Mouse (Mus musculus): ENCODE measurements around the gene Gzmk.

The Gzmk gene

DNA sequence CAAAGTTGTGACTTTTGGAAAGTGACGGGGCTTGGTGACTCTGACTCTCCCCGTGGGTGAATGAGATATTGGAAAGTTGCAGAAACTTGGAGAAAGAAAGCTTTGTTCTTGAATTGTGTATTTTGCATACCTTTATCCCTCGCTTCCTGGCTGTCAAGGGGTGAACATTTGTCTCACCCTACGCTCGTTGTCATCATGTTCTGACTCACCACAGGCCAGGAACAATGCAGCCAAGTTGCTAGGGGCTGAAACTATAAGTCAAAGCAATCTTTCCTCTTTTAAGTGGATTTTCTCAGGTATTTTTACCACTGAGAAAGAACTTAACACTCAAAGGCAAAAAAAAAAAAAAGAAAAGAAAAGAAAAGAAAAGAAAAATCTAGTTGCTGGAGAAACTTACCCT is 22.6 kb downstream of the Gzmk start:
- DNase-seq (ENCODE audit: low read depth, low spot score), result no peak

DNA sequence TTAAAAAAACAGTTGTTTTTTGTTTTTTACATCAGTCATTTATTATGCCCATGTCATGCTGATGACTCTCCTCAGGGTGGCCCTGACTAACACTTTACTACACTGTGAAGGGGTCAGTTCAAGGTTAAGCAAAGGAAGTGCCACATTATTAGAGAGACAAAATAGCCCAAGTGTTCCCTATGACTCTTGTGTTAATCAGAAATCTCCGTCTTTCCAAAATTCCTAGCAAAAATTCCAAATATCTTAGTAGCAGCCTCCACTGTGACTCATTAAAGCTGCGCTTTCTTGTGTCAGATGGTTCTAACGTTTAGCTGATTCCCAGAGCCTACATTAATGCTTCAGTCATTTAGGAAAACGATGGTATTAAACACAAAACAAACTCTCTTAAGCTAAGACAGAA is 23.5 kb downstream of the Gzmk start:
- no peak for DNase-seq (ENCODE audit: low read depth, low spot score)

DNA sequence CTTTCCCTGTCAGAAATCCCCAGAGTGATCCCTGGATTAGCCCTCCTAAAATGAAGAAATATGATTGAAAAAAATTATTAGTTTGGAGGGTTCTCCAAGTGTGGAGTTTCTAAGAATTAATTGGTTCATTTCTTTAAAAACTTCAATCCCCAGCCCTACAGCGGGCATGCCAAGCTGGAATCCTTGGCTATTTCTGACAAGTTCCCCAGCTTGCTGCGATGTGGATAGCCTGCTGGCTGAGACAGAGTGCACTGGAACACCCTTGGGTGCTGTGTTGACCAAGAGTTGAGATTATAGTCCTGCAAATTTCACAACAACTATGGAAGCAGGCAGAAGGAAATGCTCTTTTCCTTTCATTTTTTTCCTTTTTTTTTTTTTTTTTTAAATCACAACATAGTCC is 24.1 kb downstream of the Gzmk start:
- no peak for DNase-seq (ENCODE audit: low read depth, low spot score)

DNA sequence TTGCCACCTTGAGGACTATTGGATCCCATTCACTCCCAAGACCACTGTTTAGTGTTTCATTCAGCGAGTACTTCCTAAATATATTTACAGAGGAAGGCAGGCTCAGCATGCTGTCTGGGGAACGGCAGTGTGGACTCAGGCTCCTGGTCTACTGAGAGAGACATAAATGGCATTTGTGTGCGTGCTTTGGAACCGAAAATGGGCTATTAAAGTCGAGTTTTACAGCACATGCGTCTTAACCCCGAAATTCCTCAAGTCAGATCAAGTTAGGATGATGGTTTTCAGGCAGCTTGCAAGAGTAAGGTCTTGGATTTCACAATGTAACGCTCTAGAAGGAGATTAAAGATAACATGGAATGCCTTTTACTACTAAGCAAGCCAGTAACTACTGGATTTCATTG is 25.0 kb downstream of the Gzmk start:
- peak; percentile 72 for DNase-seq (ENCODE audit: low read depth, low spot score)

DNA sequence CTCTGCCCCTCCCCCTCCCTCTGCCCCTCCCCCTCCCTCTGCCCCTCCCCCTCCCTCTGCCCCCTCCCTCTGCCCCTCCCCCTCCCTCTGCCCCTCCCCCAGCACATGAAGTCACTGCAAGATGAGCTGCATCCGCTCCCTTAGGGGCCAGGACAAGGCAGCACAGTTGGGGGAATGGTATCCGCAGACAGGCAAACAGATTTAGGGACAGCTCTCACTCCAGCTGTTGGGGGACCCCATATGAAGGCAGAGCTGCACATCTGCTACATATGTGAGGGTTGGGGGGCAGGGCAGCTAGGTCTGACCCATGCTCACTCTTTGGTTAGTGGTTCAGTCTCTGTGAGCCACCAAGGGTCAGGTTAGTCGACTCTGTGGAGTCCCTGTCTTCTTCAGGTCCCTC is 26.4 kb downstream of the Gzmk start:
- no peak for DNase-seq (ENCODE audit: low read depth, low spot score)

DNA sequence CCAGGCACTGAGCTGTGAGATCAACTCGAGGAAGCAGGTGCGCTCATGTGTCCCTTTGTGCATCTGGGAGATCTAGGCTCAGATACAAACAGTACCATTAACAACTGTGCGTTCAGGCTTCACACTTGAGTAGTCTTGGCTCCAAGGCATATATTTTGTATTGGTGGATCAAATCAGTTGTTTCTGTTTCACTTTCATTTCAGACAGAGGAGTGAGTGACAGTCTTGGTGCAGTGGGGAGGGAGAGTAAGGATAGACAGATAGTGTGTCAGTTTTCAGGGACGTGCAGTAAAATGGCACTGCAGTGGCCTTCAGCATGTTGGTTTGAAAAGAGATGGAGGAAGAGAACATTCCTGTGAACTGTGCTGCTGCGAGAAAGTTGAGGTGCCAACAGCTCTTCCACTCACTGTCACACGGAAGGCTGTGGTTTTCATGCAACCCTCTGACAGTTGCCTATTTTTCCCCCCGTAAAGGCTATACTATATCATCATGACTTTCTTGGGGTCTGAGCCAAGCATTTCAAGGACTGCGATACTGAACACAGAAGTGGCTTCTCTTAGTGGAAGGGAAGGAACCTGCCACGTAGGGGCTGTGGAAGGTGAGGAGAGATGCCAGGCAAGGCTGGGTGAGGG is 27.7 kb downstream of the Gzmk start:
- DNase-seq (ENCODE audit: low read depth, low spot score), result no peak

DNA sequence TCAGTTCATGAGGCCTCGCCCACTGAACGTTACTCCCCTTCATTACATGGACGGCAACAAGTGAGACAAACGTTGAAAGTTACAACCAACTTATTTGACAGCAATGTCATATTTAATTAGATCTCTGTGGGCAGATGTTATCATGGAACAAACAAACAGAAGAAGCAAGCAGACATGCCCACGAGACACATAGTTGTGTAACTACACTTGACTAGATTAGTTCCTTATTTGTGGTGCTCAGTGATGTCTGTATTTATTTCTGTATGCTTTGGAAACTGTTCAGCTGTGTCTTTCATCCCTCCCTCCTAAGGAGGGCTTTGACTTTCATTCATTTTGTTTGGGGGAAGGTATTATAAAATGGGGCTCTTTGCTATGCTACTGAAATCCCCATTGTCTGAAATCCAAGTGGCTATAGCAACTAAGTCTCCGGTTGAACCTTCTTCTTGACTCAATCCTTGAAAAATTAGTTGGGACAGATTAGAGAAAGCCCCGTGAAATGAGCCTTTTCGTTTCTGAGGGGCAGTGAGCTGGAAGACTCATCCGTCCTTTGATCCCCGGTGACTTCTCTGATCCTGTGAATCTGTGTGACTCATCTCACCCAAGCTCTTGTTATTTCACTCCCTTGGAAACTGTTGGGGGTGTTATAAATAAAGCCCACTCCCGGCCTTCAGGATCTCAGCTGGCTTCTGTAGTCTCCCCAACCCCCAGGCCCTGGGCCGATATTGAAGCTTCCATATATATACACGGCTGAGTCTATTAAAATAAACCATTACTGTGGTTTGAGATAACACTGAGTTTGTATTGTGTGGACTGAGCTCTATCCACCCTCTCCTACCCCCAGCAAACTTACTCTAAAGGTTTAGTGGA is 28.7 kb downstream of the Gzmk start:
- no peak for DNase-seq (ENCODE audit: low read depth, low spot score)

DNA sequence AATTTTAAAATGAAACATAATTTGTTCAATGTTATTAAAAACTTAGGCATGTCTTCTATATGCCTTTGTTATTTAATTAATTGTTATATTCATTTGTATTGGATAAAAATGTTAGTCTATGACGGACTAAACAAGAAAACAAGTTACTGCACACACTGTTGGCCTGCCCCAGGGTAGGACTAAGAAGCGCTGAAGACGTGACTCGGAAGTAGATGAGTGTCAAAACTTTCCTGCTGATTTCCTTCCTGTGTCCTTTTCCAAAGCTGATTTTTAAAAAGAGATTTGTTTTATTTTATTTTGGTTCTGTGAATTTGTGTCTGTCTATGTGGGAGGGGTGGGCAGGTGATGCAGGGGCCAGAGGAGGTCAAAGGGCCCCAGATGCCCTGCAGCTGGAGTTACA is 42.0 kb downstream of the Gzmk start:
- no peak for DNase-seq (ENCODE audit: low read depth, low spot score)

DNA sequence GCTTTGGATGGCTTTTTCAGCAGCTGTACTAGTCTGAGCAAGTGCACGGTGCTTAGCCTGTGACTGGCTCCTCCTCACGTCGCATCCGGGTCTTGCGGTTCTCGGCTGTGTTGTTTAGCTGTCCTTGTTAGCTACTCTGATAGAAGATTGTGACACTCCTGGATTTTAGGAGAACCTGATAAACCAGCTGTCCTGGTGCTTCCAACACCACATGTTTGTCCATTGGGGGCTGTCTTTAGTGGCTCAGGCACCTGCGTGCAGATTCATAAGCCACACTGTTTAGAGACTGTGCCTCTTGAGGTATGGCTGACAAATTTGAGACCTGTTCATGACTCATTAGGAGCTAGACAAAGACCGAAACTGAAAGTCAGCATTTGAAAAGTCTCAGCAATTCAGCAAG is 42.4 kb downstream of the Gzmk start:
- DNase-seq (ENCODE audit: low read depth, low spot score), result no peak

DNA sequence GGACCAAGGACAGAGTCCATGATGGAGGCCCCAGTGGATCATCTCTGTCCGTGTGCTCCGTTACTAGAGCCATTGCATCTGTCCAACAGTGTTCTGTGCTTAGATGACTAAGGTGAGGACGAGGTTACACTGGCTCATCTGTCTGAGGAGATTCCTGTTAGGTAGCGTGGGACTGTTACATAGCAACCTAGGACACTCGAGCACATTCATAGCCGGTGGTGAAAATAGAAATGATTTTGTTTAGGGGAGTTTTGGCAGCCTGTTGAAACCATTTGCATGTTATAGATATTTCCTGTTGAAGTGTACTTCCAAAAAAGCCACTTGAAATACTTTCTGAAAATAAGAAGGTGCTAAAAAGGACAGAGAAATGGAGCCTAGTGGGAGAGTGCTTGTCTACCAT is 51.5 kb downstream of the Gzmk start:
- no peak for DNase-seq (ENCODE audit: low read depth, low spot score)

DNA sequence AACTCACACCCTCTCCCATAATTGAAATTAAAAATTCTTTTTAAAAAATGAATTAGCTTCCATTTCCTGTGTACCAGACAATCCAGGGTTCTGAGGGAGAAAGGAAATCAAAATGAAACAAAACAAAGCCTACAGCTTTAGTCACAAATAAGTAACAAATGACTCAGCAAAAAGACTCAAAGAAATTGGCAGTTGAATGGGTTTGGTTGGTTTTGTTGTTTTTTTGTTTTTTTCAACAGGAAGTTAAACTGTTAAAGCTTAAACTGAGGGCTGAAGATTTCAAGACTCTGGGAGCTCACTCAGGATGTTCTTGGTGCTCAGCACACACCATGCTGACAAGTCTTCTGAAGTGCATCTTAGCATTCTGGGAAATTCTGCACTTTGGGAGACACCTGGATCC is 55.5 kb downstream of the Gzmk start:
- no peak for DNase-seq (ENCODE audit: low read depth, low spot score)

DNA sequence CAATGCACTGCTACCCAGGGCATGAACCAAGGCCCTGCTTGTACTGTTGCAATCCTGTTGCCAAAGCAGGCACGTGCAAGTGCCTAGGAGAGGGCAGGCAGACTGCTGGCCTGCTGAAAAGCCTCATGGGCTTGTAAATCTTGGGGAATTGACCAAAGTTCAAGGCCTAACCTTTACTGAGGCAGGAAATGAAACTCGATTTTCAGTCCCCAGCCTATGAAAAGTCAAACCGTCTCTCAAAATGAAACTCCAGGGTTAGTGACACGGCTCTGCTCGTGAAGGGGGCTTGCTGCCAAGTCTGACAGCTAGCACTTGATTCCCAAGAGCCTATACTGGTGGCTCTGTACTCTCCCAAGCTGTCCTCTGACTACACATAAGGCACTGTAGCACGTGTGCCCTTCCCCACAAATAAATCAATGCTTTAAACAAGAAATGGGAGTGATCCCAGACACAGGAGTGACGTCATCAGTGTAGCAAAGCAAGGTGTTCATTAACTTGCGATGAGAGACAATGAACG is 57.6 kb downstream of the Gzmk start:
- no peak for DNase-seq (ENCODE audit: low read depth, low spot score)

DNA sequence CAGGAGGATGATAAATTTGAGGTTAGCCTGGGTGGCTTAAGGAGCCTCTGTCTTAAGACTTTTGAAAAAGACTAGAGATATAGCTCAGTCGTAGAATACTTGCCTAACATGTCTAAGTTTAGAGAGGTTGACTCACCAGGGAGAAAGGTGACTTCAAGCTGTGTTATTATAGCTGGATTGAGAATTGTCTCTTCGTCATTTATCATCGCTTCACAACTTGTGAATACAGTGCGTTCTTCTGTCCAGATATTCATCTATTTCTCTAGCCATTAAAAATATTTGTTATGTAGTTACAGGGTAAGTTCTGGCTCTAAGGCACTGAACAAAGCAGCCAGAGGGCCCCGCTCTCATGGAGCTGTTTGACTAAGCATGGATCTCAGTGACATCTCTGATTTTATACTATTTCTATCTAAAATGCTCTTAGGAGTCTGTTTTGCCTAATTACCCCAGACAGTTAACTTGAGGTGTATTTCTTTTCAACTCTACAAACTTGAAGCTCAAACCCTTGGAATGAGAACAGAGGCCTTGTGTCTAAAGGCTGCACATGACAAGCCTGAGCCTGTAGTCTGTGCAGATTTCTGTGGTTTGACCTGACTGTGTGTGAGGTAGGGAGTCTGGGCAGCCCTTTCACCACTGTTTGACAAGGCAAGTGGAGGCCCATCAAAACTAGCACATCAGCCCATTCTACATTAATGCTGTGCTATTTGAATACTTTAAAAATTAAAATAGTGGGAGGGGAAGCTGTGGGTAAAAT is 61.3 kb downstream of the Gzmk start:
- DNase-seq (ENCODE audit: low read depth, low spot score), result no peak

DNA sequence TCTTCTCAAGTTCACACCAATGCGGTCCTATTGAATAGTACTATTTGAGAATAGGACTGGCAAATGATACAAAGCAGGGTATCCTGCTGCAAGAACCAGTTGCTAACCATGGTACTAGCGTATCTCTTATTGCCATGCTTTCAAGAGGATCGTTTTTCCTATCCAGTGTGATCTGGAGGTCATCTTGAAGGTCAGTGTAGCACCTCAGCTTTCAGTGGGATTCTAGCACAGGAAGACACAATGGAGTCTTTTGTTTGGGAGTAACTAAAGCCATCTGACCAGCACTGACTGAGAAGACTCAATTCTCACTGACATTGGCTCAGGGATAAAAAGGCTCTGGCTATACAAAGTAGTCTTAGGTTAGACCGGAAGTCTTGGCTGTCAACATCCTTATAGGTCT is 74.2 kb downstream of the Gzmk start:
- no peak for DNase-seq (ENCODE audit: low read depth, low spot score)

DNA sequence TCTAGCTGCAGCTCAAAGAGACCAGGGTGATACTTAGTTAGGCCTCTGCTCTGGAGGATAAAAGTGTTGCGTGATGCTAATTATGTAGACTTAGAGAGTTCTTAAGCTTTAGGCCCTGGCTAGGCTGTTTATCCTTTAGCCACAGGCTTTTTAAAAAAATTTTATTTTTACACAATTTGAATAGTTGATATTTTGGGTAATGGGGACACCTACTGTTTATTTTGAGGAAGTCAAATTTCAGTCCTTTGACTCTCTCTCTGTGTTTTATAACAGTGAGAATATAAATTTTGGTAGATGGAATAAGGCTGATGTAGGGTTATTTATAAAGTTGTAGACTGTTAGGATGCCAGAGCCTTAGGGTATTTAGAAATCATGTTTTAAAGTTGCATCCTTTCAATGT is 86.1 kb downstream of the Gzmk start:
- DNase-seq (ENCODE audit: low read depth, low spot score), result no peak

DNA sequence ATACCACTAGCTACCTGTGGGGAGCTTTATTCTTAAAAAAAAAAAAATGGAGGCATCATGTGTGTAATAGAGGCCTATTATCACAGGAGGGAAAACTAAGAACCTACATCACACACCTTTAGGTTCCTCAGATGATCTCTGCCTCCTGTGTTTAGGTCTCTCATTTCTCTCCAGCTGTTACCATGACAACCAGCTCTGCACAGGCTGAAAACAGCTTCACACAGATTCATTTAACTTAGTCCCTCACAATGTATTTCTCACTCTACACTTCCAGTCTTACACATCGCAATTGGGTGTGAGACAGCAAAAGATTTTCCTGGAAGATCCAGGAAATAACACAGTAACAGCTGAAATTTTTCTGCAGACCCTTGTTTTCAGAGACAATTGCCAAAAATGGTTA is 95.7 kb downstream of the Gzmk start:
- DNase-seq (ENCODE audit: low read depth, low spot score), result peak; percentile 17
